Mouse (Mus musculus): ENCODE data around the gene Rubcnl. TPM values are rescaled to one million over a fixed set of nuclear protein-coding genes. Genes with fewer than 3 reads are reported as not detected.

Gene Rubcnl
- polyA plus RNA-seq, 2 experiments from 2014 or later, result 0.12 to 1.3 TPM

DNA sequence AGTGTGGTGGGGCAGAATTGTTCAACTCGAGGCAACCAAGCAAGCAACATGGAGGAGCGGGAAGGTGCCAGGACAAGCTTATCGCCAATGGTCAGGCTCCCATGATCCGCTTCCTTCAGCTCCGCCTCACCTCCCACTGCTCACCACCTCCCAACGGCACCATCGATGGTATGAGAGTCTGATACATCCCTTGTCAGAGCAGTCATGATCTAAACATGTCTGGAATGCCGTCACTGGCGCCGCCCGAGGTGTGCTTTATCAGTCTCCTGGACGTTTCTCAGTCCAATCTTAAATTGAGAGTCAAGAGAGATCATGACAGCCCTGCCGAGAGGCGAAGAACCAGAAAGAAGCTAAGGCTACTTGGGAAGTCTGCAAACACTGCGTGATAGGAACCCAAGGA lies 55.3 kb downstream of the Rubcnl start:
- no peak for ATAC-seq

DNA sequence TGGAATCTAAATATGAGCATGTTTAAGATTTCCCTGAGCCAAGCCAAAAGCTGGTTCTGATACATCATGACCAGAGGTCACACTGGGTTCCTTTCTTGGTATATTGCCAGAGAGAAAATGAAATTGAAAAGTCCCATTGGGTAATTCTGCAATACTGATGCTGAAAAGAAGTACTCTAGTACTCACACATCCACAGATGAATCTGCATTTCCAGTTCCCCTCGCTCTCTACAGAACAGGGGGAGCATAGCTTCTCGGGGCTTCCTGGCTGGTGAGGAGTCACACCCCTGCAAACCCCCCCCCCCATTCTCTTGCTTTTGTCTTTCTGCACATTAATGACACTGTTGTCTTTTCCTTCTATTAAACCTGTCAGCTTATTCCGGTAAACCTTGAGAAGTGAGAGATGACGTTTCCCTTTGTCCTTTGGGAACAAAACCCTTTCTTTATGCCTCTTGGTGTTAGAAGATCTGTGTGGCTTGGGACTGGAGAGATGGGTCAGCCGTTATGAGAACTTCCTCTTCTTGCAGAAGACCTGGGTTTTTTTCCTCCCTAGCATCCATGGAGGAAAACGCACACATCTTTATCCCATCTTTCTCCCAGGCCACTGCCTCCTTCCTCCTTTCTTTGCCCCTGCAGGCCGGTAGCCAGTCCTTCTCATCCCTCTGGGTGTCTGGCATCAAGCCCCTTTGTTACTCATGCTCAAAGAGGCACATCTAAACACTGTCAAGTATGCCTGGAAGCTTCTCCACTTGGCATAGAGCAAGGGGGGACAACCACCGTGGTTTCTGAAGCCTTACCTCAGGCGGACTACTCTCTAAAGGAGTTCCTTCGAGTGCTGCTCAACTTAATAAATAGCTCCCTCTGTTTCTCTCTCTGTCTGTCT lies 59.7 kb downstream of the Rubcnl start:
- no peak for ATAC-seq

DNA sequence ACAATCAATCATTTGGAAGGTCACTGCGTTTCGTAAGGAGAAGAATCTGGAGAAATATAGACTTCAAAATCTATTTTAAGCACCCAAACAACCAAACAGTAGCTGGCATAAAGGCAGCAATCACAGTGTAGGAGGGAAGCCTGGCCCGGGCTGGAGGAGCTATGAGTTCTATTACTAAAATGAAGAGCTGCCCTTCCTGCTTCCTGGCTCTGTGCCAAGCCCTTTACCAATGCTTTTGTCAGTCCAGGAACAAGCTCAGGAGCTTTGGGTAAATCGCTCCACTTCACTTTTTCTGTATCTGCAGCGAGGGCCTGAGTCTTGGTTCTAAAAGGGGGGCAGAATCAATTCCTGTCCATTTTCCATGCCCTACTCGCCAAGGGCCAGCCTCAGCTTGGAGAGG lies 62.1 kb downstream of the Rubcnl start:
- ATAC-seq, result no peak

Other genes starting within 250 kb of the Rubcnl start
- gene Lrch1, start 68.2 kb upstream of the Rubcnl start, polyA plus RNA-seq (2017; shearing (Covaris generic)), result 10 to 100 TPM; 24.1 to 24.4 TPM
- not detected for gene Lrrc63, start 114.9 kb downstream of the Rubcnl start, polyA plus RNA-seq (2017; shearing (Covaris generic))
- gene Lcp1, start 115.1 kb downstream of the Rubcnl start, polyA plus RNA-seq (2017; shearing (Covaris generic)), result 1,000 to 10,000 TPM; 1,354 to 1,613 TPM
- not detected for gene Cpb2, start 226.3 kb downstream of the Rubcnl start, polyA plus RNA-seq (2017; shearing (Covaris generic))

Data from activated CD4-positive, CD25-positive, alpha-beta regulatory T cell, adult 4 months (primary cell).